Mouse (Mus musculus): ENCODE data around the gene Ifi203. TPM values are rescaled to one million over a fixed set of nuclear protein-coding genes. Genes with fewer than 3 reads are reported as not detected.

Gene Ifi203
- 4.3 and 6.1 TPM in 2 replicates for polyA plus RNA-seq (2012; rRNA removed)

DNA sequence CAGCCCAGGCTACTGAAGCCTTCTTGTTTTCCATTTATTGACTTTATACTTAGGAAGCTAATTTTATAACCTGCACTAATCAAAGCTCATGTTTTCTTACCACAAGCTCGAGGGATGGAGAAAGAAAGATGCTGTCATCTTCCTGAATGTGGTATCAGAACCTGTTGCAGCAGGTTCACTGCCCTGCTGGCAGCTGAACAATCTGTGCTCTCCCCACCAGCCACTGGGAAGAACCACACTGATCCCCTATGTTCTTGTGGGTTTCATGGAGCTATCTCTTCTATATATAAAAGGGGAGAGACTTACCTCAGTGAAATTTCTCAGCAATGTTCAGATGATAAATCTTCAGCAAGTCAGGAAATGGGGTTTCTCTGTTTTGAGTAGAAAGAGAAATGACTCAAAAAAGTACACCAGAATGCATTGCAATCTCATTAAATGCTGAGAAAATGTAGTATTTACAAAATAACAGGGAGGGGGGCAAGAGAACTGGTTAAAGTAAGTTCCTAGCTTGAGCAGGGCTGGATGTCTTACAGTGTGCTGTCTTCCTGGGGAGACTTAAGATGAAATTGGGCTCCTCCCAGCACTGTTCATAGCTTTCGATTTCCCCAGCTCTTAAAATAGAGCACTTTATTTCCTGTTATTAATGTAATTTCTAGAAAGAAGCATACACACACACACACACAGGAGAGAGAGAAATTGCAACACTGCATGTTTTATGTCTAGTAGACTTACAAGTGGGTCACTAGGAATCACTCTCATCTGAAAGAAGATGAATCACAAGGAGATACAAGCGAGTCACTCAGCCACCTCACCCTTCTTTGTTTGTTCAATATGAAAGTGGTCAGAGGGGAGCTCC, at the start of gene Ifi203, which contains the start of gene Mndal:
TSS of gene Ifi203 (minus strand) at position 749 of the 856 bp plus-strand sequence.
TSS of gene Mndal (minus strand) at position 568 of the 856 bp plus-strand sequence.

DNA sequence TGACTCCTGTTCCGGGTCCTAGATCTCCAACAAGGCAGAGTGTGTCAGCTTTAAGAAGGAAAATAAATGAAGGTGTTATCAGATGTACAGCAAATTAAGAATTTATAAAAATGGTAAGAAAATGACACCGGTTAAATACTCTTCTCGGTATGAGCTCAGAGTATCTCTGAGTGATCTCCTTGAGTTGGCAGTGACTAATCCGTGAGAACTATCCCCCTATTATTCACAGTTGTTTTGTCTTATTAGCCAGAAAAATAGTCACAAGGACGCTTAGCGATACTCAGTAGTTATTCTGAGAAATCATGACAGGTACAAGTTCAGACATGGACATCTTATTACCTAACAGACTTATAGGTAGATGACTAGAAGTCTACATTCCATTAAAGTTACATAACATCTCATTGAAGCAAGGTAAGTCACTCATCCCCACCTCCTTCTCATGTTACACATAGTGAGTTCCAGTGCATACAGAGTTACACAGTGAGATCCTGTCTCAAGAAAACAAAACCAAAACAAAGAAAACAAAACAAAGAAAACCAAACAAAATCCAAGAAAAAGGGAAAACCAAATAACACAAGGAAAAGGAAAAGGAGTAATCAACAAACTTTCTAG, 40.3 kb upstream of the Ifi203 start, which contains the start of gene Ifi202b:
TSS of gene Ifi202b (minus strand) at position 51 of the 612 bp plus-strand sequence.

DNA sequence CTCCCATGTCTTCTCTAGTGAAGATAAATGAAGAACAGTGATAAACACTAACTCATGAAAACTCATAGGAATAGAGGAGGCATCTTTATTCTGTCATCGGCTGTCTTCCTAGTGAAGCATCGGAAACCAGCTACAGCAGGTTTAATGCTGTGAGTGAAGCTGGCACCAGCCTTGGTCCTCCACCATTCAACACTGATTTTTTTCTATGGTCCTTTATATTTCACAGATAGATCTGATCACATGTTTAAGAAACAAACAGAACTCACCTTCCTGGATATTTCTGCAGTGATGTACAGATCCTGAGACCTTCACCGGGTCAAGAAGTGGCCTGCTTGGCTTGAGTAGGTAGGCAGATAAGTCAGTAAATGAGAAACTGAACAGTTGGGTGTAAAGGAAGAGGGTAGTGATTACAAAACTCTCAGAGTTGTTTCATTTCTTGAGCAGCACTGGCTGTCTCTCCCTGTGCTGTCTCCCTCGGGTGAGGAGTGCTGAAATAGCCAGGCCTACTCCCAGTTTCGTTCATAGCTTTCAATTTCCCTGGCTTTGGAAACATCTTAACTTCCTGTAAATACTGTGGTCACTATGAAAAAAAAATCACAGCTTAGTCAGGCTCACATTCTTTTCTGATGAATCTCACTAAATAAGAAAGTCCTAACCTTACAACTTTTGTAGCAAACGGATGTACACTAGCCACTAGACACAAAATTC, 29.8 kb downstream of the Ifi203 start, which contains the start of gene Ifi211:
TSS of gene Ifi211 (minus strand) at position 499 of the 708 bp plus-strand sequence.

Other genes with a start within 250 kb of the Ifi203 start
- gene Ifi207, start 200.9 kb downstream of the Ifi203 start, polyA plus RNA-seq (2012; rRNA removed), result 2.6 and 6.3 TPM in 2 replicates
- gene Ifi204, start 175.7 kb downstream of the Ifi203 start, polyA plus RNA-seq (2012; rRNA removed), result 0.60 and 1.1 TPM in 2 replicates
- gene Ifi211, start 29.6 kb downstream of the Ifi203 start, polyA plus RNA-seq (2012; rRNA removed), result 0.70 and 0.98 TPM in 2 replicates
- gene Mndal, start 181 bp downstream of the Ifi203 start, polyA plus RNA-seq (2012; rRNA removed), result 0.83 and 1.6 TPM in 2 replicates
- gene Ifi202b, start 40.1 kb upstream of the Ifi203 start, polyA plus RNA-seq (2012; rRNA removed), result 0.20 and 0.52 TPM in 2 replicates
- 0.51 and 0.52 TPM in 2 replicates for gene Ifi205, start 89.1 kb upstream of the Ifi203 start, polyA plus RNA-seq (2012; rRNA removed)
- gene Olfr433, start 98.0 kb upstream of the Ifi203 start, polyA plus RNA-seq (2012; rRNA removed), result 0.24 and 0.25 TPM in 2 replicates
- 0.10 TPM in 1 of 2 replicates, not detected in the other for gene Olfr432, start 106.5 kb upstream of the Ifi203 start, polyA plus RNA-seq (2012; rRNA removed)
- gene Olfr430, start 123.9 kb upstream of the Ifi203 start, polyA plus RNA-seq (2012; rRNA removed), result not detected in 2 replicates
- not detected in 2 replicates for gene Olfr429, start 141.7 kb upstream of the Ifi203 start, polyA plus RNA-seq (2012; rRNA removed)
- not detected in 2 replicates for gene Olfr427, start 154.2 kb upstream of the Ifi203 start, polyA plus RNA-seq (2012; rRNA removed)
- not detected in 2 replicates for gene Olfr231, start 178.5 kb upstream of the Ifi203 start, polyA plus RNA-seq (2012; rRNA removed)
- gene Olfr424, start 188.8 kb upstream of the Ifi203 start, polyA plus RNA-seq (2012; rRNA removed), result not detected in 2 replicates
- gene Olfr420, start 213.0 kb upstream of the Ifi203 start, polyA plus RNA-seq (2012; rRNA removed), result not detected in 2 replicates
- gene Spta1, start 230.1 kb upstream of the Ifi203 start, polyA plus RNA-seq (2012; rRNA removed), result not detected in 2 replicates

All from ovary, adult 2 months (tissue).